Mouse (Mus musculus) testis, adult 2 months (tissue): Measurements from ENCODE around the gene Actl11.

Experiments
- CTCF ChIP-seq: fragments of 200-500 bp; IDR thresholded peaks from 2 replicates; pipeline ENCODE4 v1.5.1; 2012; ENCODE audit warnings: low read depth, mild to moderate bottlenecking, inconsistent platforms, low read length, moderate library complexity; ENCODE audit not compliant: control insufficient read depth, insufficient read depth, insufficient replicate concordance
- POLR2A ChIP-seq: fragments of 200-500 bp; IDR thresholded peaks from 2 replicates; pipeline ENCODE4 v1.6.1; 2012; ENCODE audit warnings: low read depth, mild to moderate bottlenecking, inconsistent platforms, low read length, moderate library complexity; ENCODE audit not compliant: control insufficient read depth

DNA sequence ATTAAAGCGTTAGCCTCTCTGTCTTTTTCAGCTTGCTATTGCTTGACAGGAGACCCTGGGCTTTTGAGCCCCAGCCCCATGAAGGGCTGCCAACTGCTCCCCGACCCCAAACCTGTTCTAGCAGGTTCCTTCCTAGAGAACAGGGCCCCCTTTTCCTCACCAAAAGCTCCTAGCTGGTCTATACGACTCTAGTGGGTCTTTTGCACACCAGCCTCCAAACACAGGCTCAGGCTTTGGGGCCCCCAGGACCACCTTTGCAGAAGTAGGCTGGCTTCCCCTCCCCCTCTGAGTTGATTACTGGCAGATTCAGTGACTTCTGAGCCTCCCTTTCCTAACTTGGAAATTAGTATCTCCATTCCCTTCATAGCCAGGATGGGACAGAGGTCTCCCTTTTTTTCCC, 8.6 kb downstream of the Actl11 start:
- TF ChIP-seq POLR2A (no peak), CTCF (no peak)
